Mouse (Mus musculus) cerebellum, postnatal 14 days (tissue): ENCODE results near the gene Stat4.
"Not testable (repeated sequence)": the region's sequence is repeated elsewhere in the genome, so short reads cannot be mapped to it uniquely, and the experiment has no call there.

ENCODE experiments used
- DNase-seq, 2 experiments: peaks; one replicate each; pipeline ENCODE4 v3.0.0; 2021; ENCODE audit warnings: mixed read lengths in 2 of 2

The Stat4 gene

GRCm38 (mm10) chr1:52034816-52035752, 48.1 kb downstream of the Stat4 start:
- no peak for DNase-seq

GRCm38 (mm10) chr1:52039151-52039550, 52.2 kb downstream of the Stat4 start:
- peak; percentile 13 to 29 for DNase-seq

GRCm38 (mm10) chr1:52039626-52040025, 52.7 kb downstream of the Stat4 start:
- no peak for DNase-seq

GRCm38 (mm10) chr1:52040366-52041061, 53.6 kb downstream of the Stat4 start:
- no peak for DNase-seq

- DNase-seq, result no peak
Measured at GRCm38 (mm10) chr1:52043191-52043590, 56.2 kb downstream of the Stat4 start.

GRCm38 (mm10) chr1:52046891-52047290, 59.9 kb downstream of the Stat4 start:
- DNase-seq, result not testable (repeated sequence)

GRCm38 (mm10) chr1:52048711-52049110, 61.8 kb downstream of the Stat4 start:
- DNase-seq, result no peak

- no peak for DNase-seq
Measured at GRCm38 (mm10) chr1:52049827-52050226, 62.9 kb downstream of the Stat4 start.

- no peak for DNase-seq
Measured at GRCm38 (mm10) chr1:52051542-52051941, 64.6 kb downstream of the Stat4 start.

- no peak for DNase-seq
Measured at GRCm38 (mm10) chr1:52052910-52053309, 66.0 kb downstream of the Stat4 start.

- no peak for DNase-seq
Measured at GRCm38 (mm10) chr1:52055947-52056346, 69.0 kb downstream of the Stat4 start.

GRCm38 (mm10) chr1:52057153-52057552, 70.2 kb downstream of the Stat4 start:
- no peak for DNase-seq

GRCm38 (mm10) chr1:52066276-52066675, 79.3 kb downstream of the Stat4 start:
- DNase-seq, result no peak

- no peak for DNase-seq
Measured at GRCm38 (mm10) chr1:52066694-52067093, 79.7 kb downstream of the Stat4 start.

- peak; percentile 13 for DNase-seq
Measured at GRCm38 (mm10) chr1:52079724-52080367, 92.9 kb downstream of the Stat4 start.

- DNase-seq, result no peak
Measured at GRCm38 (mm10) chr1:52080375-52080774, 93.4 kb downstream of the Stat4 start.

GRCm38 (mm10) chr1:52086236-52086635, 99.3 kb downstream of the Stat4 start:
- DNase-seq, result no peak

- no peak for DNase-seq
Measured at GRCm38 (mm10) chr1:52087128-52087527, 100.2 kb downstream of the Stat4 start.

GRCm38 (mm10) chr1:52088634-52089033, 101.7 kb downstream of the Stat4 start:
- no peak for DNase-seq

- peak; percentile 60 to 67 for DNase-seq
Measured at GRCm38 (mm10) chr1:52098618-52099232, 111.8 kb downstream of the Stat4 start.

GRCm38 (mm10) chr1:52100496-52100895, 113.5 kb downstream of the Stat4 start:
- no peak for DNase-seq

- no peak for DNase-seq
Measured at GRCm38 (mm10) chr1:52102795-52103194, 115.8 kb downstream of the Stat4 start.

GRCm38 (mm10) chr1:52107206-52107605, 120.3 kb downstream of the Stat4 start:
- no peak for DNase-seq
